Mouse (Mus musculus): ENCODE measurements at regions not wholly inside any gene's neighbourhood (a gene's known extent, or its start where the extent isn't known, plus 50 kb on each side); places are given as distances from the start of the nearest gene placed in this dataset.

- H3K4me3 ChIP-seq (ENCODE audit: extremely low read depth, insufficient read depth, insufficient read length), result no peak overlapping the region
- TF ChIP-seq CTCF (IDR thresholded peaks at IDR 0.05; ENCODE audit: extremely low read depth, insufficient read depth, insufficient read length, insufficient replicate concordance) (no peak), POLR2A (IDR thresholded peaks at IDR 0.05; ENCODE audit: low read depth, low read length) (no peak)
- no peaks in the 10 kb centered on the region for H3K4me1 ChIP-seq (ENCODE audit: control insufficient read depth, insufficient read depth, insufficient read length)
- no peaks in the 10 kb centered on the region for H3K27me3 ChIP-seq (ENCODE audit: control insufficient read depth, insufficient read depth, low read length)
- H3K36me3 ChIP-seq (ENCODE audit: control insufficient read depth, insufficient read depth, low read length), result no peaks in the 10 kb centered on the region
- DNase-seq (ENCODE audit: low read depth in 1 of 2, low spot score in 2 of 2), result no peak
- no peak overlapping the region for H3K27ac ChIP-seq (ENCODE audit: insufficient read depth, low read length)
- 77% methylated on average over 2 of the region's 2 CpGs for WGBS
Measured at GRCm38 (mm10) chr16:85977102-85977501, 75.5 kb upstream of the Adamts5 start.

GRCm38 (mm10) chr16:85966892-85967444 is 65.3 kb upstream of the Adamts5 start:
- Histone ChIP-seq H3K27ac (ENCODE audit: insufficient read depth, low read length) (no peak overlapping the region), H3K36me3 (ENCODE audit: control insufficient read depth, insufficient read depth, low read length) (no peaks in the 10 kb centered on the region), H3K4me3 (ENCODE audit: extremely low read depth, insufficient read depth, insufficient read length) (no peak overlapping the region), H3K27me3 (ENCODE audit: control insufficient read depth, insufficient read depth, low read length) (no peaks in the 10 kb centered on the region), H3K4me1 (ENCODE audit: control insufficient read depth, insufficient read depth, insufficient read length) (no peaks in the 10 kb centered on the region)
- no peak for DNase-seq (ENCODE audit: low read depth in 1 of 2, low spot score in 2 of 2)
- TF ChIP-seq CTCF (IDR thresholded peaks at IDR 0.05; ENCODE audit: extremely low read depth, insufficient read depth, insufficient read length, insufficient replicate concordance) (no peak), POLR2A (IDR thresholded peaks at IDR 0.05; ENCODE audit: low read depth, low read length) (no peak)
- 72% methylated on average over 4 of the region's 4 CpGs for WGBS

GRCm38 (mm10) chr16:85966251-85966650 is 64.6 kb upstream of the Adamts5 start:
- H3K36me3 ChIP-seq (ENCODE audit: control insufficient read depth, insufficient read depth, low read length), result no peaks in the 10 kb centered on the region
- no peak for TF ChIP-seq CTCF (IDR thresholded peaks at IDR 0.05; ENCODE audit: extremely low read depth, insufficient read depth, insufficient read length, insufficient replicate concordance)
- TF ChIP-seq POLR2A (IDR thresholded peaks at IDR 0.05; ENCODE audit: low read depth, low read length), result no peak
- no peak for DNase-seq (ENCODE audit: low read depth in 1 of 2, low spot score in 2 of 2)
- 85% methylated on average over 4 of the region's 4 CpGs for WGBS
- H3K27me3 ChIP-seq (ENCODE audit: control insufficient read depth, insufficient read depth, low read length), result no peaks in the 10 kb centered on the region
- H3K27ac ChIP-seq (ENCODE audit: insufficient read depth, low read length), result no peak overlapping the region
- H3K4me3 ChIP-seq (ENCODE audit: extremely low read depth, insufficient read depth, insufficient read length), result no peak overlapping the region
- no peaks in the 10 kb centered on the region for H3K4me1 ChIP-seq (ENCODE audit: control insufficient read depth, insufficient read depth, insufficient read length)

GRCm38 (mm10) chr16:85964352-85965210 is 63.0 kb upstream of the Adamts5 start:
- TF ChIP-seq CTCF (IDR thresholded peaks at IDR 0.05; ENCODE audit: extremely low read depth, insufficient read depth, insufficient read length, insufficient replicate concordance), result no peak
- TF ChIP-seq POLR2A (IDR thresholded peaks at IDR 0.05; ENCODE audit: low read depth, low read length), result no peak
- 50% methylated on average over 2 of the region's 2 CpGs for WGBS
- Histone ChIP-seq H3K36me3 (ENCODE audit: control insufficient read depth, insufficient read depth, low read length) (no peaks in the 10 kb centered on the region), H3K27me3 (ENCODE audit: control insufficient read depth, insufficient read depth, low read length) (no peaks in the 10 kb centered on the region), H3K4me3 (ENCODE audit: extremely low read depth, insufficient read depth, insufficient read length) (no peak overlapping the region), H3K4me1 (ENCODE audit: control insufficient read depth, insufficient read depth, insufficient read length) (no peaks in the 10 kb centered on the region), H3K27ac (ENCODE audit: insufficient read depth, low read length) (no peak overlapping the region)
- DNase-seq (ENCODE audit: low read depth in 1 of 2, low spot score in 2 of 2), result no peak

- no peak overlapping the region for H3K4me3 ChIP-seq (ENCODE audit: extremely low read depth, insufficient read depth, insufficient read length)
- H3K27ac ChIP-seq (ENCODE audit: insufficient read depth, low read length), result no peak overlapping the region
- H3K4me1 ChIP-seq (ENCODE audit: control insufficient read depth, insufficient read depth, insufficient read length), result no peaks in the 10 kb centered on the region
Measured at GRCm38 (mm10) chr16:85956006-85956562, 54.5 kb upstream of the Adamts5 start.

GRCm38 (mm10) chr16:85951628-85952027 is 50.0 kb upstream of the Adamts5 start:
- DNase-seq (ENCODE audit: low read depth in 1 of 2, low spot score in 2 of 2), result no peak
- Histone ChIP-seq H3K27me3 (ENCODE audit: control insufficient read depth, insufficient read depth, low read length) (no peaks in the 10 kb centered on the region), H3K4me3 (ENCODE audit: extremely low read depth, insufficient read depth, insufficient read length) (no peak overlapping the region), H3K4me1 (ENCODE audit: control insufficient read depth, insufficient read depth, insufficient read length) (no peaks in the 10 kb centered on the region), H3K36me3 (ENCODE audit: control insufficient read depth, insufficient read depth, low read length) (no peaks in the 10 kb centered on the region), H3K27ac (ENCODE audit: insufficient read depth, low read length) (no peak overlapping the region)
- WGBS, result 86% methylated on average over 4 of the region's 4 CpGs
- TF ChIP-seq CTCF (IDR thresholded peaks at IDR 0.05; ENCODE audit: extremely low read depth, insufficient read depth, insufficient read length, insufficient replicate concordance) (no peak), POLR2A (IDR thresholded peaks at IDR 0.05; ENCODE audit: low read depth, low read length) (no peak)

More at GRCm38 (mm10) chr16:85956006-85956562, 54.5 kb upstream of the Adamts5 start:
- WGBS, result 89% methylated on average over 4 of the region's 4 CpGs
- no peak for DNase-seq (ENCODE audit: low read depth in 1 of 2, low spot score in 2 of 2)
- H3K36me3 ChIP-seq (ENCODE audit: control insufficient read depth, insufficient read depth, low read length), result no peaks in the 10 kb centered on the region
- H3K27me3 ChIP-seq (ENCODE audit: control insufficient read depth, insufficient read depth, low read length), result no peaks in the 10 kb centered on the region
- TF ChIP-seq CTCF (IDR thresholded peaks at IDR 0.05; ENCODE audit: extremely low read depth, insufficient read depth, insufficient read length, insufficient replicate concordance), result no peak
- TF ChIP-seq POLR2A (IDR thresholded peaks at IDR 0.05; ENCODE audit: low read depth, low read length), result no peak

Measured in spleen, adult 2 months (tissue).